Mouse (Mus musculus): Measurements from ENCODE around the gene A130010J15Rik. TPM values are rescaled to one million over a fixed set of nuclear protein-coding genes. Genes with fewer than 3 reads are reported as not detected.

The A130010J15Rik gene
- total and polyA plus RNA-seq, 2 experiments from 2014 or later, result 8.9 to 11.2 TPM

GRCm38 (mm10) chr1:193141118-193141517 lies 26.7 kb upstream of the A130010J15Rik start:
- TF ChIP-seq CTCF (IDR thresholded peaks at IDR 0.05; ENCODE audit: low read depth), result no peak

GRCm38 (mm10) chr1:193142517-193143062 lies 25.3 kb upstream of the A130010J15Rik start:
- 88% methylated on average over 8 of the region's 8 CpGs for WGBS
- Histone ChIP-seq H3K4me1 (ENCODE audit: insufficient read depth, low read length) (no peaks in the 10 kb centered on the region), H3K4me2 (ENCODE audit: low read depth, low read length) (no peak overlapping the region), H3K27ac (no peak overlapping the region), H3K9me3 (ENCODE audit: low read length) (no peaks in the 10 kb centered on the region), H3K9ac (replicated peaks; ENCODE audit: low read length) (no peak overlapping the region), H3K4me3 (ENCODE audit: low read length) (no peak overlapping the region), H3K27me3 (ENCODE audit: insufficient read depth, low read length) (no peaks in the 10 kb centered on the region), H3K36me3 (ENCODE audit: insufficient read depth, low read length) (no peaks in the 10 kb centered on the region)
- DNase-seq (ENCODE audit: low spot score) (no peak), ATAC-seq (no peak)
- no peak for TF ChIP-seq CTCF (IDR thresholded peaks at IDR 0.05; ENCODE audit: low read depth)

More at GRCm38 (mm10) chr1:193141118-193141517, 26.7 kb upstream of the A130010J15Rik start:
- no peaks in the 10 kb centered on the region for H3K27me3 ChIP-seq (ENCODE audit: insufficient read depth, low read length)
- H3K4me2 ChIP-seq (ENCODE audit: low read depth, low read length), result no peak overlapping the region
- no peak overlapping the region for H3K4me3 ChIP-seq (ENCODE audit: low read length)
- ATAC-seq (no peak), DNase-seq (ENCODE audit: low spot score) (no peak)
- 77% methylated on average over 7 of the region's 7 CpGs for WGBS
- no peak overlapping the region for H3K9ac ChIP-seq (replicated peaks; ENCODE audit: low read length)
- H3K4me1 ChIP-seq (ENCODE audit: insufficient read depth, low read length), result no peaks in the 10 kb centered on the region
- H3K27ac ChIP-seq, result no peak overlapping the region
- H3K9me3 ChIP-seq (ENCODE audit: low read length), result no peaks in the 10 kb centered on the region
- H3K36me3 ChIP-seq (ENCODE audit: insufficient read depth, low read length), result no peaks in the 10 kb centered on the region

- Histone ChIP-seq H3K36me3 (ENCODE audit: insufficient read depth, low read length) (no peaks in the 10 kb centered on the region), H3K27ac (no peak overlapping the region), H3K4me1 (ENCODE audit: insufficient read depth, low read length) (no peaks in the 10 kb centered on the region), H3K4me2 (ENCODE audit: low read depth, low read length) (no peak overlapping the region), H3K9ac (replicated peaks; ENCODE audit: low read length) (no peak overlapping the region), H3K4me3 (ENCODE audit: low read length) (no peak overlapping the region), H3K27me3 (ENCODE audit: insufficient read depth, low read length) (no peaks in the 10 kb centered on the region), H3K9me3 (ENCODE audit: low read length) (no peaks in the 10 kb centered on the region)
- TF ChIP-seq CTCF (IDR thresholded peaks at IDR 0.05; ENCODE audit: low read depth), result no peak
- WGBS, result 91% methylated on average over 6 of the region's 6 CpGs
- no peak for ATAC-seq
- no peak for DNase-seq (ENCODE audit: low spot score)
Observed at GRCm38 (mm10) chr1:193144516-193144915, 23.3 kb upstream of the A130010J15Rik start.

GRCm38 (mm10) chr1:193145101-193145500 lies 22.7 kb upstream of the A130010J15Rik start:
- no peak overlapping the region for H3K4me2 ChIP-seq (ENCODE audit: low read depth, low read length)
- WGBS, result 76% methylated on average over 4 of the region's 4 CpGs
- no peaks in the 10 kb centered on the region for H3K4me1 ChIP-seq (ENCODE audit: insufficient read depth, low read length)
- TF ChIP-seq CTCF (IDR thresholded peaks at IDR 0.05; ENCODE audit: low read depth), result no peak
- no peak overlapping the region for H3K4me3 ChIP-seq (ENCODE audit: low read length)
- DNase-seq (ENCODE audit: low spot score) (no peak), ATAC-seq (no peak)
- H3K36me3 ChIP-seq (ENCODE audit: insufficient read depth, low read length), result no peaks in the 10 kb centered on the region
- H3K9me3 ChIP-seq (ENCODE audit: low read length), result no peaks in the 10 kb centered on the region
- no peaks in the 10 kb centered on the region for H3K27me3 ChIP-seq (ENCODE audit: insufficient read depth, low read length)
- H3K9ac ChIP-seq (replicated peaks; ENCODE audit: low read length), result no peak overlapping the region
- no peak overlapping the region for H3K27ac ChIP-seq

GRCm38 (mm10) chr1:193146416-193146815 lies 21.4 kb upstream of the A130010J15Rik start:
- 90% methylated on average over 1 of the region's 1 CpGs for WGBS
- no peak for DNase-seq (ENCODE audit: low spot score)

GRCm38 (mm10) chr1:193149231-193149630 lies 18.6 kb upstream of the A130010J15Rik start:
- DNase-seq (ENCODE audit: low spot score) (no peak), ATAC-seq (no peak)
- TF ChIP-seq CTCF (IDR thresholded peaks at IDR 0.05; ENCODE audit: low read depth), result no peak
- Histone ChIP-seq H3K27me3 (ENCODE audit: insufficient read depth, low read length) (peaks cover 19% of the 10 kb centered on the region), H3K4me2 (ENCODE audit: low read depth, low read length) (no peak overlapping the region), H3K36me3 (ENCODE audit: insufficient read depth, low read length) (no peaks in the 10 kb centered on the region), H3K4me1 (ENCODE audit: insufficient read depth, low read length) (no peaks in the 10 kb centered on the region), H3K9me3 (ENCODE audit: low read length) (no peaks in the 10 kb centered on the region), H3K27ac (no peak overlapping the region), H3K9ac (replicated peaks; ENCODE audit: low read length) (no peak overlapping the region), H3K4me3 (ENCODE audit: low read length) (no peak overlapping the region)
- 67% methylated on average over 3 of the region's 3 CpGs for WGBS

More at GRCm38 (mm10) chr1:193146416-193146815, 21.4 kb upstream of the A130010J15Rik start:
- Histone ChIP-seq H3K27me3 (ENCODE audit: insufficient read depth, low read length) (no peaks in the 10 kb centered on the region), H3K4me1 (ENCODE audit: insufficient read depth, low read length) (no peaks in the 10 kb centered on the region), H3K4me3 (ENCODE audit: low read length) (no peak overlapping the region), H3K4me2 (ENCODE audit: low read depth, low read length) (no peak overlapping the region), H3K9me3 (ENCODE audit: low read length) (no peaks in the 10 kb centered on the region), H3K36me3 (ENCODE audit: insufficient read depth, low read length) (no peaks in the 10 kb centered on the region), H3K9ac (replicated peaks; ENCODE audit: low read length) (no peak overlapping the region), H3K27ac (no peak overlapping the region)
- no peak for ATAC-seq
- no peak for TF ChIP-seq CTCF (IDR thresholded peaks at IDR 0.05; ENCODE audit: low read depth)

GRCm38 (mm10) chr1:193151134-193151533 lies 16.7 kb upstream of the A130010J15Rik start:
- H3K9me3 ChIP-seq (ENCODE audit: low read length), result no peaks in the 10 kb centered on the region
- no peaks in the 10 kb centered on the region for H3K36me3 ChIP-seq (ENCODE audit: insufficient read depth, low read length)
- no peak overlapping the region for H3K9ac ChIP-seq (replicated peaks; ENCODE audit: low read length)
- 37% methylated on average over 7 of the region's 7 CpGs for WGBS
- H3K4me1 ChIP-seq (ENCODE audit: insufficient read depth, low read length), result no peaks in the 10 kb centered on the region
- H3K4me3 ChIP-seq (ENCODE audit: low read length), result no peak overlapping the region
- ATAC-seq (peak; percentile 69), DNase-seq (ENCODE audit: low spot score) (peak; percentile 14)
- no peak overlapping the region for H3K27ac ChIP-seq
- no peak overlapping the region for H3K4me2 ChIP-seq (ENCODE audit: low read depth, low read length)
- TF ChIP-seq CTCF (IDR thresholded peaks at IDR 0.05; ENCODE audit: low read depth), result no peak
- H3K27me3 ChIP-seq (ENCODE audit: insufficient read depth, low read length), result peaks cover 23% of the 10 kb centered on the region
